Mouse (Mus musculus): ENCODE results near the gene Mapkap1.

Gene Mapkap1

DNA sequence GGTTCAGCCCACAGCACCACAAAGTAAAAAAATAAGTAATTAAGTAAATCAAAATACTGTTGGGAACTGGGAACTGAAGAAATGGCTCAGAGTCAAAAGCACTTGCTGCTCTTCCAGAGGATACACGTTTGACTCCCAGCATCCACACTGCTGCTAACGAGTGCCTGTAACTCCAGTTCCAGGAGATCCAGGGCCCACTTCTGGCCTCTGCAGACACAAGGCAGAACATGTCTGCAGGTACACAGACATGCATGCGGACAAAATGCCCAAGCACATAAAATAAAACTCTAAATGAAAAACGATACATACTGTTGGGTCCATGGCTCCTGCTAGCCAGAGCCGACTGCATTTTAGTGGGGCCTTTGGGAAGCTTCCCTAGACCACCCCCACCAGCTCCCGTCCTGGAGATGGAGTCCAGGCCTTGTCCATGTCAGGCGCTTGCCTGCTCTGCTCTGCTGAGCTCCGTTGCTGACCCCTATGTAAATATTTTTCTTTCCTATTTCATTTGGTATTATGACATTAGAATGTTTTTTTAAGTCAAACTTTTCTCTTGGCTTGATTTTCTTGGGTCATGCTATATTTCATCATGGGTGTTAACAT is 185.9 kb downstream of the Mapkap1 start:
- no peak for DNase-seq

- no peak for DNase-seq
These were observed 187.4 kb downstream of the Mapkap1 start for GRCm38 (mm10) chr2:34594001-34594400.

DNA sequence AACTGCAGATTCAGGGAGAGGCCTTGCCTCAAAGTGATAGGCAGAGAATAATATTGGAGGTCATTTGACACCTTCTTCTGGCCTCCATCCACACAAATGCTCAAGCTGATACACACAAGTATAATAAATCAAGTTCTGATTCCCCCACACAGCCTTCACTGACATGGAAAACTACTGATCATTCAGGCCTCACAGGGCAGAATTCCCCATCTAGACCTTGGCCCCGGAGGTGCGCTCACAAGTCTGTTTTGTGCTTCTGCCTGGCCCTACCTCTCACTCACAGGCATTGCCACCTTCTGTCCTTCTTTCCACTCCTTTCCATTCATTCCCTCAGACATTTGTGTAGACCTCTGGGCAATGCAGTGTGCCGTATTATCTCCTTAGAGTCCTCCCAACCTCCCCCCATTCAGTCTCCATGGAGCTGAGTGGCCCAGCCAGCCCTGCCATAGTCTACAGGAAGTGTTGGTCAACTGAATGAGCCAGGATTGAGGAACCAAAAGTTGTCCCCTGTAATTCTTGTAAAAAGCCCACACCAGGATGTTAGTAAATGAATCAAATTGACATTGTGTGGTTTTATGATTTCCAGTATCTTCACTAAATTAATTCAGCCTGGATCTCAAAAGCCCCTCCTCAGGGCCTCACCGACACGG is 193.2 kb downstream of the Mapkap1 start:
- DNase-seq = no peak

GRCm38 (mm10) chr2:34600734-34601133 is 194.2 kb downstream of the Mapkap1 start:
- no peak for DNase-seq

DNA sequence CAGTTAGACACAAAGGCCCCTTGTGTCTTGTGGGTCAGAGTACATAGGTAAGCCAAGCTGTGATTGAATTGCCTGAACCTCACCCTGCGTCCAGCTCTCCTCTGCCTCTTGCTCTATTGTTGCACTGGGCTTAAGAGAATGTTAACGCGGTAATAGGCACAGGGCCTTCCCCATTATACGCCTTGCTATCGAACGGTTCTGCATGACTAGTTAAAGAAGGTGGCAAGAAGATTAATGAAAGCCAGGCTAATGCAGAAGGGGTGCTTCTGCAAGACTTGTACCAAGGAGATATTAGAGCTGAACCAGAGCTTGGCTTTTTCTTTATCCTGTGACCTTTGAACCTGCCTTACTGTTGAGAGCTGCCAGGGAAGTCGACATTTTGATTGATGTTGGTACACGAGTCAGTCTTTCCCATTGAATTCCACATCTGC is 195.6 kb downstream of the Mapkap1 start:
- no peak for DNase-seq

- DNase-seq = no peak
These were observed 196.3 kb downstream of the Mapkap1 start for GRCm38 (mm10) chr2:34602896-34603295.

DNA sequence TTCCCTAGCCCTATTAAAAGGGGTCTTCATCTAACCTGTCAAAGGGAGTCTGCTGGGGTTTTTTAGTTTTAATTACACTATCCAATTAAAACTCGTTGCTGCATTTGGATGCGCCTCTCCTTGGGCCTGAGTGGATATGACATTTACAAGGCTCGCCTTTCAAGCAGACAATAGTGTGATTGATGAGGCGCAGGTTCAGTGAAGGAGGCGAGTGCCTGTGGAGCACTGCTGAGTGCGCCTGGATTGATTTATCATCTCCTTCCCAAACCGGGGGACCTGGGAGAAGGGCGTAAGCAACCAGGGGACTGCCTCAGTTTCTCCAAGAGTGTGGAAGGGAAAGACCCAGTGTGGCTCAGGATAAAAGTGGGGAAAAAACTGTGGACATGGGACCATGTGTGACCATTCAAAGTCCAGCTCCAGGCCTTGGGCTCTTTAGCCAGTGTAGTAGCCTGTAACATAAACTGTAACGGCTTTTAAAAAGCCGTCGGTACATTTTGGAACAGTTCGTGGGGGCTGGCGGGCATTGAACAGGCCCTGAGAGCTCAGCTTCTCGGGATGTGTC is 197.2 kb downstream of the Mapkap1 start:
- no peak for DNase-seq

DNA sequence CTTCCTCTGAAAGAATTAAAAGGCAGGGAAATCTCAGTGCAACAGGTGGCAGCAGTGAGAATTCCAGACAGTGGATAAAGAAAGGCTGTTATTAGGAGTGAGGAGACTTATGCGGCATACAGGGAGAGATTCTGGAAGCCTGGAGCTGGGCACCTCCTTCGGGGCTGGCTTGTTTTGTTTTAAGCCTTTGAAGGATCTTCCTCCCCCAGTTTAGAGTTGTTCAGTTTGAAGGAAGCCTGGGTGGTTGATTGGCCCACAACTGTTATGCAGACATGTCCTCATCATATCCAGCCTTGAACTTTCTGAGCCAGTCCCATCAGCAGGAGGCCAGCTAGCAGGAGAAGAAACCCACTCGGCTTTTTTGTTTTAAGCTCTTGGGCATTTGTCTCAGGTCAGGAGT is 198.5 kb downstream of the Mapkap1 start:
- no peak for DNase-seq

DNA sequence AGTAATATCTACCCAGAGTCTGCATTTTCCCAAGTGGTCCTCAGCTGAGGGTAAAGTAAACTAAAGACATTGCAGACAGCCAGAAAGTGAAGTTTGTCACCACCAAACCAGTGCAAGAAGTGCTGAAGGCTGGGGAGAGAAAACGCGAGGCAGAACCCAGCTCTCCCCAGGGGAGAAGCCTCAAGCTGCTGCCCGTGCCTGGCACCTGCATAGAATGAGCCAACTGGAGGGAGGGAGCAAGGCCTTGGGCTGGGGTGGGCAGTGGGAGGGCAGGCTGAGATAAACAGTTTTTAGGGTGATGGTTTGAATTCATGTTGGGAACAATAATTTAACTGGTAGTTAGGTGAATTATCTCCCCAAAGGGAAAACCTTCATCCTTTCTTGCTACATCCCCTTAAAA is 202.3 kb downstream of the Mapkap1 start:
- DNase-seq = no peak

DNA sequence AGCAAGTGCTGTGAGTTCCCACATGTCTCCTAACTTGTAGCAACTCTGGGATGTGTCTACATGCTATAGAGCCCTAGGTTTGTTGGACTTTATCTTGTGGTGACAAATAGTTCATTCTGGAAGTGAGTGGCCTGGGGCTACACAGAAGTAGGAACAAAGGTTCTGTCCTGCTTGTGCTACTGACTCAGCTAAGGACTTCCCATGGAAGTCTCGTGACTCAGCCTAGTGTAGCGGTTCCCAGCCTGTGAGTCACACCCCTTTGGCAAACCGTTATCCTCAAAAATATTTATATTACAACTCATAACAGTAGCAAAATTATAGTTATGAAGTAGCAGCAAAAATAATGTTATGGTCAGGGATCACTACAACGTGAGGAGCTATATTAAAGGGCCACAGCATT is 202.9 kb downstream of the Mapkap1 start:
- no peak for DNase-seq

GRCm38 (mm10) chr2:34620778-34621415 is 214.3 kb downstream of the Mapkap1 start:
- no peak for DNase-seq

GRCm38 (mm10) chr2:34621485-34621884 is 214.9 kb downstream of the Mapkap1 start:
- DNase-seq = no peak

DNA sequence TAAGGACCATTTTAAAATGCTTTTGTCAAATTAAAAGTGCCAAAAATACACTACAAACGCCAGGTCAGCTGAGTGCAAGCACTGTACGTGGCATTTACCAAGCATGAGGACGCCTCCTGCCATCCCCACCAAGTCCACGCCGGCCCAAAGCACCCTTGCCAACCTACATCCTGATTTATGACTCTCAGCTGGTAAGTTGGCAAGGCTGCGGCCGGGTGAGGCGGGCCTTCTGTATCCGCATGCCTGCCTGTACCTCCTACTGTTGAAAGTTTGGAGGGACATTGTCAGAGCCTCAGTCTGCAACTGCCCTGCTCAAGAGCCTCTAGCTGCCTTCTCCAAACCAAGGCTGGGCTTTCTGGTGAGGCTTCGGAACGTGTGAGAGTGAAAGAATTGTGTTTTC is 215.9 kb downstream of the Mapkap1 start:
- no peak for DNase-seq

DNA sequence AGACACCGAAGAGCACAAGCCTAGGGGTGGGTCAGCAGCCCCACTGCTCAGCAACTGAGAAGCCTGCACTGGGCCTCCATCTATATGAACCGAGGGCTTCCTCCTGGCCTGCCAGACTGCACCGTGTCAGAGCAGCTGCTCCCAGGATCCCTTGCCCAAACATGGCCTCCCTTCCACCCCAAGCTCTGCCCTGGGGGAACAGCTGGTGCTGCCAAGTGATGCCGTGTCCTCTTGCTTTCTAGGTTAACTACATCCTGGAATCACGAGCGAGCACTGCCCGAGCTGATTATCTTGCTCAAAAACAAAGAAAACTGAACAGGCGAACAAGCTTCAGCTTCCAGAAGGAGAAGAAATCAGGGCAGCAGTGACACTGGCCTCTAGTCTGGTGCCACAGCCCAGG is 216.6 kb downstream of the Mapkap1 start:
- no peak for DNase-seq

GRCm38 (mm10) chr2:34624076-34624475 is 217.5 kb downstream of the Mapkap1 start:
- DNase-seq = no peak

- DNase-seq = no peak
These were observed 221.0 kb downstream of the Mapkap1 start for GRCm38 (mm10) chr2:34627328-34628226.

- DNase-seq = no peak
These were observed 222.5 kb downstream of the Mapkap1 start for GRCm38 (mm10) chr2:34628903-34629540.

GRCm38 (mm10) chr2:34629758-34630157 is 223.2 kb downstream of the Mapkap1 start:
- no peak for DNase-seq

DNA sequence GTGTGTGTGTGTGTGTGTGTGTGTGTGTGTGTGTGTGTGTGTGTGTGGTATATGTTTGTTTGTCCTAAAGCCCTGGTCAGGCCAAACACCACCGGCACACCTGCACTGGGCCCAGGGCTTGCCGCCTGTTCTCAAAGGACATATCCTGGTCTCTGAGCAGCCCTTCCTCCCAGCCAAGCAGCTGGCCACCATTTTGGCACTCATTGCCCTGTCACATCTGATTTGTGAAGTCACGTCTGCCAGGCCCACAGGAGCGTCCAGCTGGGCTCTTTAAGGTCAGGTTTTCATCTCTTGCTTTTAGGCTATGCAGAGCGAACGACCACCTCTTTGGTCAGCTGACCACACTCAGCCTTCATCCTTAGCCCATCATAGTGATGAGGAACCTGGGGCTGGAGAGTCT is 223.9 kb downstream of the Mapkap1 start:
- no peak for DNase-seq

DNA sequence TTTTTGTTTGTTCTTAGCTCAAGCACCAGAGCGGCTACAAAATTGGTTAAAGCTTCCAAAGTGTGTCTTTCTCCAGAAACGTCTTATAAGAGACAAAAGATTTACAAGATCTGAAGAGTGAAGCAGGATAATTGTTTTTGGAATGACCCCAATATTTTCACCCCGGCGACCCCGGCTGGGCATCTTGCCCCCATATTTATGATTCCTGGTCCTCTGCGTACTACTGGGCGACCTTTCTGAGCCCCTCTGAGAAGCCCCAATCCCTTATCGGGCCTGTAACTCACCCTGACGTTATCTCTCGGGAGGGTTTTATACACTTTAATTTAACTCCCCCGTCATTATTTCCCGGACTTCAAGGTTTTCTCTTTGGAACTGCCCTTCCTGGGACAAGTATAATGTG is 225.5 kb downstream of the Mapkap1 start:
- DNase-seq = no peak

DNA sequence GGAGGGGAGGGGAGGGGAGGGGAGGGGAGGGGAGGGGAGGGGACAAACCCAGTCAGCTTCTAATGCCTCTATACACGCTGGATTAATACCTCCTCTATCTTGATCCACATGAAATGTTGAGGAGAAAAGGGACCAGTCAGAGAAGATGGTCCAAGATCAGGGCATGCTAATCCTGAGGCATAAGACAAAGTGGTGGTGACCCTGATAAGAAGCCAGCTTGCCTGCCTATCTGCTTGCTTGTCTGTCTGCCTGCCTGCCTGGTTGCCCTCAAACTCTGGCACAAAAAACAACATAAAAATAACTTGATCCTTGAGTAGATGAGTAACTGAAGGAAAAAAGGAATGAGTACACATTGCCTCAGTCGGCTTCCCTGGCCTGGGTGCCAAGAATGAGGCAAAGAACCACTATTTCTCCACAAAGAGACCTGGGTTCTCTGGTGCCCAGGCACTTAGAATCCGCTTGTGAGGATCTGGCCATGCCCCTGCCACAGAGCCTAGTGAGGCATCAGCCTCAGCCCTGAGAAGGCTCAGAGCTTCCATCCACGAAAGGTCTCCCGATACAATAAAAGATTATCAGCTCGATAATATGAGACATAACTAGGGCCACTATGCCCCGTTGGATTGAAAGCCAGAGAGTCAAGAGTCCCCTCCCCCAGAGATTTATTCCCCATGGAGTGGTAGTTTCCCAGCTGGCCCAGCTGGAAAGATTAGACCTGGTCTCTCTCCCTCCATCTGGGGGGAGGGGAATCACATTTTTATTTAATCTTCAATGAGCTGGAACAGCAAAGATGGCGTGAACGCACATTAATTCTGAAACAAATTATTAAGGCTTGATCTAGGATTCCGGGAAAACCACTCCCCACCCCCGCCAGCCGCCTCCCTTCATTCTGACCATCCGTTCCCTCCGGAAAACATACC is 228.9 kb downstream of the Mapkap1 start:
- no peak for DNase-seq

All from thymus, postnatal 25 days (tissue).